Mouse (Mus musculus): Measurements from ENCODE around the gene Gm17662. TPM values are rescaled to one million over a fixed set of nuclear protein-coding genes. Genes with fewer than 3 reads are reported as not detected.

The Gm17662 gene
- polyA plus RNA-seq (2012; fragmentation: generic; extraction: Trizol): not detected
- long read RNA-seq, experiment 1: 0 reads
- long read RNA-seq, experiment 2: 0 reads

- Histone ChIP-seq H3K79me3 (ENCODE audit: low read depth) (no peaks in the 10 kb centered on the region), H3K79me2 (ENCODE audit: control insufficient read depth, insufficient read depth) (no peaks in the 10 kb centered on the region), H3K4me3 (ENCODE audit: insufficient read depth, poor library complexity, severe bottlenecking) (no peak within 1 kb of the TSS), H3K36me3 (ENCODE audit: control insufficient read depth, insufficient read depth) (no peaks in the 10 kb centered on the region), H3K27me3 (ENCODE audit: control insufficient read depth, insufficient read depth, insufficient read length) (no peaks in the 10 kb centered on the region), H3ac (ENCODE audit: control insufficient read depth, insufficient read length, low read depth) (no peak within 1 kb of the TSS)
- TF ChIP-seq FOSL1 (IDR thresholded peaks at IDR 0.05; ENCODE audit: insufficient read depth, low read length, poor library complexity, severe bottlenecking) (no peak), USF1 (IDR thresholded peaks at IDR 0.05; ENCODE audit: low read depth) (no peak), MAX (IDR thresholded peaks at IDR 0.05) (no peak), MYOD1 (IDR thresholded peaks at IDR 0.05; ENCODE audit: control insufficient read depth, insufficient read length, low read depth) (no peak), MYOG (IDR thresholded peaks at IDR 0.05; ENCODE audit: control insufficient read depth, extremely low read depth, insufficient read length) (no peak), CTCF (IDR thresholded peaks at IDR 0.05; ENCODE audit: control insufficient read depth, insufficient read depth, insufficient read length) (no peak), CEBPB (IDR thresholded peaks at IDR 0.05; ENCODE audit: low read depth) (no peak)
Measured at GRCm38 (mm10) chr4:104857029-104857428, at the start of gene Gm17662. TSS of gene Gm17662 (plus strand) at chr4:104857329.

- Histone ChIP-seq H3K36me3 (ENCODE audit: control insufficient read depth, insufficient read depth) (no peaks in the 10 kb centered on the region), H3K27me3 (ENCODE audit: control insufficient read depth, insufficient read depth, insufficient read length) (no peaks in the 10 kb centered on the region), H3K79me3 (ENCODE audit: low read depth) (no peaks in the 10 kb centered on the region), H3K4me3 (ENCODE audit: insufficient read depth, poor library complexity, severe bottlenecking) (no peak overlapping the region), H3ac (ENCODE audit: control insufficient read depth, insufficient read length, low read depth) (no peak overlapping the region), H3K79me2 (ENCODE audit: control insufficient read depth, insufficient read depth) (no peaks in the 10 kb centered on the region)
- TF ChIP-seq MYOG (IDR thresholded peaks at IDR 0.05; ENCODE audit: control insufficient read depth, extremely low read depth, insufficient read length) (no peak), CEBPB (IDR thresholded peaks at IDR 0.05; ENCODE audit: low read depth) (no peak), MYOD1 (IDR thresholded peaks at IDR 0.05; ENCODE audit: control insufficient read depth, insufficient read length, low read depth) (no peak), MAX (IDR thresholded peaks at IDR 0.05) (no peak), USF1 (IDR thresholded peaks at IDR 0.05; ENCODE audit: low read depth) (no peak), FOSL1 (IDR thresholded peaks at IDR 0.05; ENCODE audit: insufficient read depth, low read length, poor library complexity, severe bottlenecking) (no peak), CTCF (IDR thresholded peaks at IDR 0.05; ENCODE audit: control insufficient read depth, insufficient read depth, insufficient read length) (no peak)
Measured at GRCm38 (mm10) chr4:104810710-104811286, 46.3 kb upstream of the Gm17662 start.

GRCm38 (mm10) chr4:104813617-104814016 lies 43.5 kb upstream of the Gm17662 start:
- Histone ChIP-seq H3K27me3 (ENCODE audit: control insufficient read depth, insufficient read depth, insufficient read length) (no peaks in the 10 kb centered on the region), H3K36me3 (ENCODE audit: control insufficient read depth, insufficient read depth) (no peaks in the 10 kb centered on the region), H3K79me2 (ENCODE audit: control insufficient read depth, insufficient read depth) (no peaks in the 10 kb centered on the region), H3K4me3 (ENCODE audit: insufficient read depth, poor library complexity, severe bottlenecking) (no peak overlapping the region), H3ac (ENCODE audit: control insufficient read depth, insufficient read length, low read depth) (no peak overlapping the region), H3K79me3 (ENCODE audit: low read depth) (no peaks in the 10 kb centered on the region)
- TF ChIP-seq MAX (IDR thresholded peaks at IDR 0.05) (no peak), CTCF (IDR thresholded peaks at IDR 0.05; ENCODE audit: control insufficient read depth, insufficient read depth, insufficient read length) (no peak), MYOG (IDR thresholded peaks at IDR 0.05; ENCODE audit: control insufficient read depth, extremely low read depth, insufficient read length) (no peak), CEBPB (IDR thresholded peaks at IDR 0.05; ENCODE audit: low read depth) (no peak), FOSL1 (IDR thresholded peaks at IDR 0.05; ENCODE audit: insufficient read depth, low read length, poor library complexity, severe bottlenecking) (no peak), USF1 (IDR thresholded peaks at IDR 0.05; ENCODE audit: low read depth) (no peak), MYOD1 (IDR thresholded peaks at IDR 0.05; ENCODE audit: control insufficient read depth, insufficient read length, low read depth) (no peak)

GRCm38 (mm10) chr4:104816519-104817232 lies 40.5 kb upstream of the Gm17662 start:
- no peaks in the 10 kb centered on the region for H3K27me3 ChIP-seq (ENCODE audit: control insufficient read depth, insufficient read depth, insufficient read length)
- no peaks in the 10 kb centered on the region for H3K79me3 ChIP-seq (ENCODE audit: low read depth)
- TF ChIP-seq MAX (IDR thresholded peaks at IDR 0.05): no peak
- H3K4me3 ChIP-seq (ENCODE audit: insufficient read depth, poor library complexity, severe bottlenecking): no peak overlapping the region
- no peaks in the 10 kb centered on the region for H3K79me2 ChIP-seq (ENCODE audit: control insufficient read depth, insufficient read depth)
- no peak overlapping the region for H3ac ChIP-seq (ENCODE audit: control insufficient read depth, insufficient read length, low read depth)
- H3K36me3 ChIP-seq (ENCODE audit: control insufficient read depth, insufficient read depth): no peaks in the 10 kb centered on the region

GRCm38 (mm10) chr4:104817509-104817908 lies 39.6 kb upstream of the Gm17662 start:
- Histone ChIP-seq H3K79me3 (ENCODE audit: low read depth) (no peaks in the 10 kb centered on the region), H3K36me3 (ENCODE audit: control insufficient read depth, insufficient read depth) (no peaks in the 10 kb centered on the region), H3K4me3 (ENCODE audit: insufficient read depth, poor library complexity, severe bottlenecking) (no peak overlapping the region), H3K27me3 (ENCODE audit: control insufficient read depth, insufficient read depth, insufficient read length) (no peaks in the 10 kb centered on the region), H3ac (ENCODE audit: control insufficient read depth, insufficient read length, low read depth) (no peak overlapping the region), H3K79me2 (ENCODE audit: control insufficient read depth, insufficient read depth) (no peaks in the 10 kb centered on the region)
- TF ChIP-seq USF1 (IDR thresholded peaks at IDR 0.05; ENCODE audit: low read depth) (no peak), MYOG (IDR thresholded peaks at IDR 0.05; ENCODE audit: control insufficient read depth, extremely low read depth, insufficient read length) (no peak), MAX (IDR thresholded peaks at IDR 0.05) (no peak), FOSL1 (IDR thresholded peaks at IDR 0.05; ENCODE audit: insufficient read depth, low read length, poor library complexity, severe bottlenecking) (no peak), MYOD1 (IDR thresholded peaks at IDR 0.05; ENCODE audit: control insufficient read depth, insufficient read length, low read depth) (no peak), CEBPB (IDR thresholded peaks at IDR 0.05; ENCODE audit: low read depth) (no peak), CTCF (IDR thresholded peaks at IDR 0.05; ENCODE audit: control insufficient read depth, insufficient read depth, insufficient read length) (no peak)
